13 mouse cellular contexts compared by ENCODE assay signal in the genomic region with DNA sequence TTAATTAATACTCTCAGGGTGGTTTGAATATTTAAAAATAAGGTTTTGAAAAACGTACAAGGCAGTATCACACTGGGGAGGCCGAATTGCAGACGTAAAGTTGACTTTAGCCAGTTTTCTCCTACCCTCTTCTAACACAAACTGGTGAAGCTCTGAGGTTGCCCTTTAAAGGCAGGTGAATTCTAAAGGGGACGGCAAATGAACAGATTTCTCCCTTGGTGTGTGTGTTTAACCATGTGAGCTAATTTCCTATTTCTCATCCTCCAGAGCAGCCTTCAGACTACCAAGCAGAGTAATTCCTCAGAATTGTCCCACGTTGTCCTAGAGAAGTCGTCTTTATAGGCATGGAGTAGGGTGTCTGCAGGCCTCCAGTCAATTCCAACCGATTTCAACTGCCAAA.
DNase-seq lines count a peak whose midpoint lies in the region; ATAC-seq lines count a peak whose summit lies in the region.
"Had no signal": no experiment of that assay in that cellular context is flagged by ENCODE, and none has a peak within 500 bp of the region (broad histone marks: within the 10 kb centered on the region; RNA-seq: fewer than 3 reads in every experiment).

No protein-coding gene starts in this region.

- H3K27ac ChIP-seq in hindbrain, embryonic 11.5 days (ENCODE audit: low read depth, low read length), result 0 out of 2 replicates have a peak overlapping the region, but pooled peaks have one; percentile 19
- H3K27ac ChIP-seq in hindbrain, embryonic 13.5 days, result no peak overlapping the region
- H3K27ac ChIP-seq in midbrain, embryonic 12.5 days (replicated peaks), result 0 out of 2 replicates have a peak overlapping the region, but pooled peaks have one; percentile 35
- H3K27ac ChIP-seq in midbrain, embryonic 15.5 days, result no peak overlapping the region
- H3K27ac ChIP-seq: kidney, embryonic 15.5 days; limb, embryonic 12.5 days; stomach, postnatal 0 days had no signal

- no peak for ATAC-seq in hindbrain, embryonic 11.5 days (ENCODE audit: low FRiP score)
- no peak for ATAC-seq in hindbrain, embryonic 13.5 days (ENCODE audit: low FRiP score)
- 0 out of 2 replicates have a peak, but pooled peaks have one; percentile 3 for ATAC-seq in midbrain, embryonic 12.5 days (ENCODE audit: low FRiP score, low read depth)
- ATAC-seq in midbrain, embryonic 15.5 days (replicated peaks), result no peak

- 81% methylated on average over 7 of the region's 7 CpGs for WGBS in hindbrain, embryonic 11.5 days
- WGBS in hindbrain, embryonic 13.5 days, result 68% methylated on average over 7 of the region's 7 CpGs
- 70% methylated on average over 7 of the region's 7 CpGs for WGBS in midbrain, embryonic 12.5 days
- 64% methylated on average over 7 of the region's 7 CpGs for WGBS in midbrain, embryonic 15.5 days

- H3K9me3 ChIP-seq in hindbrain, embryonic 11.5 days (ENCODE audit: control insufficient read depth, low read length), result no peaks in the 10 kb centered on the region
- no peaks in the 10 kb centered on the region for H3K9me3 ChIP-seq in hindbrain, embryonic 13.5 days
- no peaks in the 10 kb centered on the region for H3K9me3 ChIP-seq in midbrain, embryonic 12.5 days
- H3K9me3 ChIP-seq in midbrain, embryonic 15.5 days, result no peaks in the 10 kb centered on the region
- H3K9me3 ChIP-seq: kidney, embryonic 15.5 days; limb, embryonic 12.5 days had no signal

- H3K36me3 ChIP-seq in hindbrain, embryonic 11.5 days (ENCODE audit: control insufficient read depth, insufficient read depth, low read length), result no peaks in the 10 kb centered on the region
- H3K36me3 ChIP-seq in hindbrain, embryonic 13.5 days, result no peaks in the 10 kb centered on the region
- no peaks in the 10 kb centered on the region for H3K36me3 ChIP-seq in midbrain, embryonic 12.5 days
- no peaks in the 10 kb centered on the region for H3K36me3 ChIP-seq in midbrain, embryonic 15.5 days (replicated peaks)
- H3K36me3 ChIP-seq: kidney, embryonic 15.5 days; limb, embryonic 12.5 days had no signal

- no peak overlapping the region for H3K4me2 ChIP-seq in hindbrain, embryonic 11.5 days (replicated peaks; ENCODE audit: low read depth, low read length)
- no peak overlapping the region for H3K4me2 ChIP-seq in hindbrain, embryonic 13.5 days
- H3K4me2 ChIP-seq in midbrain, embryonic 12.5 days (replicated peaks), result peak overlapping the region; percentile 16; the same call in 1 of the 2 replicates
- no peak overlapping the region for H3K4me2 ChIP-seq in midbrain, embryonic 15.5 days
- H3K4me2 ChIP-seq: kidney, embryonic 15.5 days; limb, embryonic 12.5 days had no signal

- no peaks in the 10 kb centered on the region for H3K4me1 ChIP-seq in hindbrain, embryonic 11.5 days (replicated peaks; ENCODE audit: control insufficient read depth, insufficient read depth, low read length)
- H3K4me1 ChIP-seq in hindbrain, embryonic 13.5 days (replicated peaks), result peaks cover 13% of the 10 kb centered on the region
- peaks cover 11% of the 10 kb centered on the region; the same call in 1 of the 2 replicates for H3K4me1 ChIP-seq in midbrain, embryonic 12.5 days
- H3K4me1 ChIP-seq in midbrain, embryonic 15.5 days, result peaks cover 9% of the 10 kb centered on the region
- H3K4me1 ChIP-seq: kidney, embryonic 15.5 days; limb, embryonic 12.5 days had no signal

- no peak overlapping the region for H3K9ac ChIP-seq in hindbrain, embryonic 11.5 days (ENCODE audit: low read depth, low read length)
- H3K9ac ChIP-seq in hindbrain, embryonic 13.5 days, result no peak overlapping the region
- no peak overlapping the region for H3K9ac ChIP-seq in midbrain, embryonic 12.5 days (replicated peaks)
- H3K9ac ChIP-seq in midbrain, embryonic 15.5 days, result no peak overlapping the region
- H3K9ac ChIP-seq: forebrain, postnatal 0 days; kidney, embryonic 15.5 days; limb, embryonic 12.5 days had no signal

- no peaks in the 10 kb centered on the region for H3K27me3 ChIP-seq in hindbrain, embryonic 11.5 days (ENCODE audit: control insufficient read depth, insufficient read depth, low read length)
- no peaks in the 10 kb centered on the region for H3K27me3 ChIP-seq in hindbrain, embryonic 13.5 days
- H3K27me3 ChIP-seq in midbrain, embryonic 12.5 days, result no peaks in the 10 kb centered on the region
- H3K27me3 ChIP-seq in midbrain, embryonic 15.5 days (replicated peaks), result no peaks in the 10 kb centered on the region
- H3K27me3 ChIP-seq: kidney, embryonic 15.5 days; limb, embryonic 12.5 days had no signal

- no peak overlapping the region for H3K4me3 ChIP-seq in hindbrain, embryonic 11.5 days (ENCODE audit: low read depth, low read length)
- no peak overlapping the region for H3K4me3 ChIP-seq in hindbrain, embryonic 13.5 days
- no peak overlapping the region for H3K4me3 ChIP-seq in midbrain, embryonic 12.5 days
- no peak overlapping the region for H3K4me3 ChIP-seq in midbrain, embryonic 15.5 days
- H3K4me3 ChIP-seq: kidney, embryonic 15.5 days; limb, embryonic 12.5 days had no signal

- peak; percentile 7 for DNase-seq in cerebellum, adult 11-12 months
- DNase-seq in cerebellum, adult 8-10 months, result no peak
- DNase-seq in hindbrain, embryonic 11.5 days (ENCODE audit: low spot score), result peak; percentile 9
- DNase-seq in thymus, postnatal 0 days (ENCODE audit: low spot score), result no peak
- DNase-seq in spleen, postnatal 4 days (ENCODE audit: low spot score in 2 of 2), result no peak
- DNase-seq: forebrain, postnatal 0 days; gastrocnemius, postnatal 36 days had no signal

Comparison
In these comparisons a context has a peak if more than half of its experiments do, and no peak if none do; other contexts are left out.
1. DNase-seq: peak in cerebellum, adult 11-12 months (single experiment) and hindbrain, embryonic 11.5 days (single experiment); none in cerebellum, adult 8-10 months (single experiment), thymus, postnatal 0 days (single experiment) and spleen, postnatal 4 days (0 of 2).
2. H3K27ac ChIP-seq: peak in hindbrain, embryonic 11.5 days (single experiment) and midbrain, embryonic 12.5 days (single experiment); none in hindbrain, embryonic 13.5 days (single experiment) and midbrain, embryonic 15.5 days (single experiment).